Mouse (Mus musculus) embryonic fibroblast, embryonic 13.5 days (primary cell): ENCODE data around the gene Kmo. TPM values are rescaled to one million over a fixed set of nuclear protein-coding genes. Genes with fewer than 3 reads are reported as not detected.

Source experiments
- H3K27ac ChIP-seq: 2 replicates; pipeline ENCODE4 v1.5.1; 2012; ENCODE audit warnings: low read length, control low read depth, inconsistent platforms; ENCODE audit not compliant: insufficient read depth
- H3K4me1 ChIP-seq: 2 replicates; pipeline ENCODE4 v1.6.1; 2011; ENCODE audit warnings: low read length; ENCODE audit not compliant: control insufficient read depth, insufficient read depth
- H3K4me3 ChIP-seq: 2 replicates; pipeline ENCODE4 v1.5.1; 2011; ENCODE audit warnings: mild to moderate bottlenecking, control low read depth, low read length; ENCODE audit not compliant: insufficient read depth
- CTCF ChIP-seq: IDR thresholded peaks from 2 replicates; pipeline ENCODE4 v1.5.1; 2011; ENCODE audit warnings: mild to moderate bottlenecking, control low read depth, low read length, moderate library complexity, borderline replicate concordance; ENCODE audit not compliant: insufficient read depth
- POLR2A ChIP-seq: IDR thresholded peaks from 2 replicates; pipeline ENCODE4 v1.6.1; 2011; ENCODE audit warnings: low read depth, mild to moderate bottlenecking, control low read depth, low read length, moderate library complexity
- polyA plus RNA-seq: library from polyadenylated mRNA; stranded (reverse); fragments of >200 nt; gene quantifications from 2 replicates; pipeline ENCODE4 v1.2.4, GENCODE M21; 2011; ENCODE audit warnings: low read depth; ENCODE audit not compliant: missing spikeins, insufficient read length

The Kmo gene
- polyA plus RNA-seq, 1 experiment, result not detected

GRCm38 (mm10) chr1:175631721-175632221 is 11.6 kb downstream of the Kmo start:
- Histone ChIP-seq H3K27ac (no peak overlapping the region), H3K4me3 (no peak overlapping the region), H3K4me1 (no peaks in the 10 kb centered on the region)
- TF ChIP-seq POLR2A, result no peak
- no peak for TF ChIP-seq CTCF

DNA sequence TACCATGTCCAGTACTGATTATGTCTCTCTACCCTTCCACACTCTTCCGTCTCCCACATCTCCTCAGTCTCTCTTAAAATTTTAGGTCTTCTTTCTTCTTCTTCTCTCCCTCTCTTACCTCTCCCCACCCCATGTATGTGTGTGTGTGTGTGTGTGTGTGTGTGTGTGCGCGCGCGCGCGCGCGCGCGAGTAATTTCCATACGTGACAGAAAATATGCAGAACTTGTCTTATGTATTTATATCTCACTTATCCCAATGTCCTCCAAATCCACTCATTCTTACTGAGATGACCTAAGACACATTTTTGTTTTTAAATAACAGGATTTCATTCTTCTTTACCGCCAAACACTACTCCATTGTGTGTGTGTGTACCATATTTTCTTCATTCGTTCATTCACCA is 12.3 kb downstream of the Kmo start:
- TF ChIP-seq CTCF (no peak), POLR2A (no peak)
- no peak overlapping the region for H3K4me3 ChIP-seq
- H3K4me1 ChIP-seq, result no peaks in the 10 kb centered on the region

DNA sequence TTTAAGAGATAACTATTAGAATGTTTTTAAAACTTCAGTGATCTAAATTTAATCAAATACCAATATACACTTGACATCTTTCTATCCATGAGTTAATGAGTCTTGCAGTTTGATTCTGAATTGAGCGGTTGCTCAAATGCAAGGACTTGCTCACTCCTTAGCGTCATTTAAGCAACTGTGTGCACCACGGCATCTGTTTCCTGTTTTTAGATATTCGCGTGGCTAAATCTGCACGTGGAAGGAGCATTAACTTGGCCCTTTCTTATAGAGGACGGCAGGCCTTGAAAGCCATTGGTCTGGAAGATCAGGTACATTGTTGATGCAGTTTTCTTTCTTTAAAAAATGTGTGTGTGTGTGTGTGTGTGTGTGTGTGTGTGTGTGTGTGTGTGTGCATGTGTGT is 17.5 kb downstream of the Kmo start:
- Histone ChIP-seq H3K4me3 (no peak overlapping the region), H3K27ac (no peak overlapping the region), H3K4me1 (no peaks in the 10 kb centered on the region)
- TF ChIP-seq POLR2A, result no peak
- TF ChIP-seq CTCF, result no peak

More for the DNA sequence above, 12.3 kb downstream of the Kmo start:
- no peak overlapping the region for H3K27ac ChIP-seq

DNA sequence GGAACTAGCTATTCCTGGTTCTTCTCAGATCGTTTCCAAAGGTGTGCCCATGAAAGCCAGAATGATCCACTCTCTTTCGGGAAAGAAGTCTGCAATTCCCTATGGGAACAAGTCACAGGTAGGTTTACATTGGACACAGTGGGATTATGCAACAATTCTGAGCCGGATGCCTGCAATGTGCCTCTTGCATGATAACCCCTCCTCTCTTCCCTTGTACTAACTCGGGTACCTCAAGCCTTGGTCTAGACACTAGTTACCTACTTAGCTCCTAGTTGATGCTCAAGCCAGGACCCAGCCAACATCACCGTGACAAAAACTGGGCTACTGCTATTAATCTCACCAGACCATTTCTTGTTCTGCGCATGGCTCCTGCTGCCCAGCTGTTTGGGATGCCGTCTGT is 18.9 kb downstream of the Kmo start:
- Histone ChIP-seq H3K27ac (no peak overlapping the region), H3K4me3 (no peak overlapping the region), H3K4me1 (no peaks in the 10 kb centered on the region)
- no peak for TF ChIP-seq POLR2A

- H3K4me3 ChIP-seq, result no peak overlapping the region
- no peak for TF ChIP-seq CTCF
- no peak for TF ChIP-seq POLR2A
- no peaks in the 10 kb centered on the region for H3K4me1 ChIP-seq
- no peak overlapping the region for H3K27ac ChIP-seq
These were observed 20.4 kb downstream of the Kmo start for GRCm38 (mm10) chr1:175640435-175641150.

DNA sequence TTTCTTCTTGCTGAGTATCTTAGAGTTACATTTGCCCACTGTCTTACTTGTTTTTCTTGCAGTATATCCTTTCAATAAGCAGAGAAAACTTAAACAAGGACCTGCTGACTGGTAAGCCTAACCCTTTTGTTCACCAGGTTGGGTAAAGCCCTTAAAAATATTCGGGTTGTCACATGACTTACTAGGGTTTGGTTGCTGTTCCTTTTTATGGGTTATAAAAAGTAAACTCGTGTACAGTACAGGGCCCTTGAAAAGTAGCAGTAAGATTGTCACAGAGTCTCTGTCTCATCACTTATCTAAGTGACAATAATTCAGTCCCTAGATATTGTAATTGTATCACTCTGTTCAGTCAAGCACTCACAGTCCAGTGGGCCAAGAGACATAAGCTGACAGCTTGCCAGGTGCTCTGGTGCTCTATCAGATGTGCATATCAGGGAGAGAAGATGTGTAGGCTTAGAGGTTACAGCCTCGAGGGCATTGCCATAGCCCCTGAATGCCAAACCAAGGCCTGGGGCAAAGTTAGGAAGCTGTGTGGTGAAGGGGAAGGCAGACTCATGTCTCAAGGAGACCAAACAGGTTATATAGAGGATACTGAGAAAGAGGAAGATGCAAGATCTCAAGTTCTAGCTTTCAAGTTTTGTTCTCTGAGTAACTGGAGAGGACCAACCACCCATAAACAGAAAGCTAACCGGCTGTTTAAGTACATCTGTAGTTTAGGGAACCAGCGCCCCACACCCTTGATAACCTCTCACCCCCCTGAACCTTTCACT is 23.5 kb downstream of the Kmo start:
- Histone ChIP-seq H3K27ac (no peak overlapping the region), H3K4me1 (no peaks in the 10 kb centered on the region), H3K4me3 (no peak overlapping the region)
- no peak for TF ChIP-seq CTCF
- no peak for TF ChIP-seq POLR2A

- TF ChIP-seq CTCF (no peak), POLR2A (no peak)
- Histone ChIP-seq H3K27ac (no peak overlapping the region), H3K4me1 (no peaks in the 10 kb centered on the region), H3K4me3 (no peak overlapping the region)
These were observed 26.8 kb downstream of the Kmo start for GRCm38 (mm10) chr1:175646952-175647351.

DNA sequence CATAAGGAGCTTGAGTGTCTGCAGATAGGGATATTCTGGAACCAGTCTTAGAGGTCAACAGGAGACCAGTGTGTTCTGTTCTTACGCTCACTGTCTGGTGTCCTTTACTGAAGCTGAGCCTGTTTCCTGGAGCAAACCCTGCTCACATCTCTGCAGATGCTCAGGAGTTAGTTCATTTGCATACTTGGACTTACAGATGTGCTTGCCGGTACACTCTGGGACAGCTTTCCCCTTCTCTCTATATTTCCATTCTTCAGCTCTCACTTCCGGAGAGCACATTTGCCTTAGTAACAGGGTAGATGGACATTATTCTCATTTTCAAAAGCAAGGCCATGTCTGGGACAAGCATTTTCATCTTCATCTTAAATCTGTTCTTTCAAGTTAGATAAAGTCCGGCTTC is 28.4 kb downstream of the Kmo start:
- TF ChIP-seq CTCF, result no peak
- TF ChIP-seq POLR2A, result no peak
- Histone ChIP-seq H3K4me3 (no peak overlapping the region), H3K27ac (no peak overlapping the region), H3K4me1 (no peaks in the 10 kb centered on the region)

DNA sequence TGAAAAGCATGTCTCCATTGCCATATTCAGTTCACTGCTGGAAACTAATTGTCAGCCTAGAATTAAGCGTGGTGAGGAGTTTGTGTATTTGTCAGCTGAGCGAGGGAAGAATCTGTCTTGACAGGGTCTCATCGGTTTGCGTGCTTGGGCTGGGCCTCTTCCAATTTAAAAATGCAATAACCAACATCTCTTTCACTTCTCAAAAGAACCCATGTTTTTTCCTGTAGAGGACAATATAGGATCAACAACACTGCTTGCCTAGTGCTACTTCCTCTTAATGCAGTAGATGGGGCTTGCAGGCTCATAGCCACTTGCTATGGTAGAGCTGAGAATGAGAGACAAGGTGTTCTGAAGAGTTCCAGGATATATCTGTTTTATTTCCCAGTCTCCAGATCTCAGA is 39.7 kb downstream of the Kmo start:
- Histone ChIP-seq H3K27ac (no peak overlapping the region), H3K4me3 (no peak overlapping the region), H3K4me1 (no peaks in the 10 kb centered on the region)
- TF ChIP-seq CTCF (no peak), POLR2A (no peak)
